ENCODE assay signal across 17 mouse cellular contexts in the genomic region with DNA sequence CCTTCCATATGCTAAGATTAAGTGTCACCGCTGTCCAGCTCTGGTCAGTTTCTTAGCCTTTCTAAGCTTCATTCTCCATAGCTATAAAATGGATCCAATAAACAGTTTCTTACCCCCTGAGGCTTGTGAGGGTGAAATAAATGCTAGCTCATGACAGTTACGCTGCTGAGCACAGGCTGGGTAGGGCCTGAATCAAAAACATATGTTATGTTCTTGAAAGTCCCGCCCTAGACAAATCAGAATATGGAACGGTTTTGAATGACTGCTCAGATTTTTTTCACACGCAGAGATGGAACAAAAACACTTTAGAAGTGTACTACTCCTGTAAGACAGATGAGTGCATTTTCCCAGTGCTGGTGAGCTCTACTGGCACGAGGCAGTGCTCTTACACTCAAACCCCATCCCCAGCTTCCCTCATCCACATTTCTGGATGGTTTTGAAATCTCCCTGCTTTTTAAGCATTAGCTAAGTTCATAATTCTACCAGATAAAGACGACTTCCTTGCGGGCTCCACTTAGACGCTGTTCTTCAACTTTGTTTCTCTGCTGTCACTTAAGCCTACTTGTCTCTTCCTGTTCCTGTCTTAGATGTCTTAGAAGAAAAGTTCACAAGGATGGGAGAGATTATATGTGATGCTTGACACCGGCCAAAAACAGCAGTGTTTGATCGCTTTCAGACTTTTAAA. TPM values are rescaled to one million over a fixed set of nuclear protein-coding genes. Genes with fewer than 3 reads are reported as not detected.
DNase-seq lines count a peak whose midpoint lies in the region; ATAC-seq and TF ChIP-seq lines count a peak whose summit lies in the region.
"Had no signal": no experiment of that assay in that cellular context is flagged by ENCODE, and none has a peak within 500 bp of the region (broad histone marks: within the 10 kb centered on the region; RNA-seq: fewer than 3 reads in every experiment).

No protein-coding gene starts in this region.

- no peak for TF ChIP-seq RAD21 in CH12.LX (IDR thresholded peaks at IDR 0.05; ENCODE audit: low read depth, low read length)

- TF ChIP-seq CTCF in midbrain, postnatal 0 days (IDR thresholded peaks at IDR 0.05) = no peak
- no peak for TF ChIP-seq CTCF in CH12.LX (conservative IDR thresholded peaks at IDR 0.05 in 1 of 2, IDR thresholded peaks at IDR 0.05 in 1 of 2; ENCODE audit: low read depth in 2 of 2, low read length in 2 of 2)

- no peak overlapping the region for H3K4me3 ChIP-seq in midbrain, embryonic 11.5 days (ENCODE audit: low read depth, low read length)
- H3K4me3 ChIP-seq in midbrain, postnatal 0 days (ENCODE audit: low read depth, low read length) = no peak overlapping the region
- H3K4me3 ChIP-seq in CH12.LX (replicated peaks in 1 of 3; ENCODE audit: low read depth in 2 of 3, low read length in 2 of 3, poor library complexity in 1 of 3) = no peak overlapping the region
- H3K4me3 ChIP-seq in limb, embryonic 14.5 days (replicated peaks; ENCODE audit: low read length) = no peak overlapping the region
- H3K4me3 ChIP-seq: forebrain, embryonic 12.5 days; hindbrain, embryonic 10.5 days; liver, embryonic 13.5 days; neural tube, embryonic 15.5 days had no signal

- no peak for TF ChIP-seq POLR2A in CH12.LX (IDR thresholded peaks at IDR 0.05; ENCODE audit: low read depth, low read length)
- TF ChIP-seq POLR2A in limb, embryonic 14.5 days (IDR thresholded peaks at IDR 0.05; ENCODE audit: borderline replicate concordance, extremely low read depth, insufficient read depth, insufficient read length) = no peak

- H3K4me1 ChIP-seq in midbrain, embryonic 11.5 days (ENCODE audit: control insufficient read depth, insufficient read depth, low read length) = peaks cover 10% of the 10 kb centered on the region; the same call in 1 of the 2 replicates
- H3K4me1 ChIP-seq in midbrain, postnatal 0 days (ENCODE audit: insufficient read depth, low read length) = 0 out of 2 replicates have a peak, but pooled peaks cover 4% of the 10 kb centered on the region
- H3K4me1 ChIP-seq in CH12.LX (ENCODE audit: control insufficient read depth in 1 of 2, insufficient read depth in 2 of 2) = peaks cover 20 to 40% of the 10 kb centered on the region in 2 experiments
- peaks cover 29% of the 10 kb centered on the region for H3K4me1 ChIP-seq in limb, embryonic 14.5 days (ENCODE audit: control insufficient read depth, insufficient read depth, low read length)

- peaks cover 81% of the 10 kb centered on the region for H3K79me2 ChIP-seq in CH12.LX (replicated peaks; ENCODE audit: control insufficient read depth, extremely low read depth, insufficient read depth, poor library complexity, severe bottlenecking)

- H3K27me3 ChIP-seq in midbrain, embryonic 11.5 days (ENCODE audit: control insufficient read depth, insufficient read depth, low read length) = no peaks in the 10 kb centered on the region
- no peaks in the 10 kb centered on the region for H3K27me3 ChIP-seq in midbrain, postnatal 0 days (ENCODE audit: insufficient read depth, low read length)
- H3K27me3 ChIP-seq in CH12.LX (replicated peaks) = no peaks in the 10 kb centered on the region
- no peaks in the 10 kb centered on the region for H3K27me3 ChIP-seq in limb, embryonic 14.5 days (ENCODE audit: control insufficient read depth, insufficient read depth, low read length)
- H3K27me3 ChIP-seq: forebrain, embryonic 12.5 days; liver, embryonic 13.5 days; neural tube, embryonic 15.5 days had no signal

- in situ Hi-C loops in CH12.LX (cut with MboI; ENCODE audit: low pct_ligation_motif_present, low pct_unique_long_range_greater_than_20kb, low sequenced_read_pairs) = no loop called here

- dilution Hi-C loops in CH12.LX (cut with MboI; ENCODE audit: extremely low pct_ligation_motif_present, extremely low pct_unique_long_range_greater_than_20kb, low sequenced_read_pairs) = no loop called here

- H3K9me3 ChIP-seq in midbrain, embryonic 11.5 days (ENCODE audit: control insufficient read depth, low read length) = no peaks in the 10 kb centered on the region
- H3K9me3 ChIP-seq in midbrain, postnatal 0 days (ENCODE audit: low read length) = no peaks in the 10 kb centered on the region
- H3K9me3 ChIP-seq in CH12.LX (replicated peaks; ENCODE audit: low read length) = no peaks in the 10 kb centered on the region
- no peaks in the 10 kb centered on the region for H3K9me3 ChIP-seq in limb, embryonic 14.5 days (ENCODE audit: control insufficient read depth, low read length)
- H3K9me3 ChIP-seq: forebrain, embryonic 12.5 days; hindbrain, embryonic 10.5 days; liver, embryonic 13.5 days; neural tube, embryonic 15.5 days had no signal

- H3K9ac ChIP-seq in midbrain, embryonic 11.5 days (ENCODE audit: low read length) = no peak overlapping the region
- H3K9ac ChIP-seq in midbrain, postnatal 0 days (replicated peaks; ENCODE audit: low read length, poor library complexity, severe bottlenecking) = no peak overlapping the region
- H3K9ac ChIP-seq in CH12.LX (ENCODE audit: insufficient read depth, low read depth) = no peak overlapping the region
- no peak overlapping the region for H3K9ac ChIP-seq in limb, embryonic 14.5 days (ENCODE audit: low read depth, low read length, severe bottlenecking)
- H3K9ac ChIP-seq: forebrain, embryonic 12.5 days; liver, embryonic 13.5 days; neural tube, embryonic 15.5 days had no signal

- no peak overlapping the region for H3K4me2 ChIP-seq in midbrain, embryonic 11.5 days
- no peak overlapping the region for H3K4me2 ChIP-seq in midbrain, postnatal 0 days (ENCODE audit: low read depth, low read length, poor library complexity, severe bottlenecking)
- peak overlapping the region; percentile 64; the same call in 1 of the 2 replicates for H3K4me2 ChIP-seq in CH12.LX (ENCODE audit: insufficient read depth, low read depth, poor library complexity, severe bottlenecking)
- H3K4me2 ChIP-seq in limb, embryonic 14.5 days (replicated peaks; ENCODE audit: low read depth, low read length, severe bottlenecking) = no peak overlapping the region
- H3K4me2 ChIP-seq: forebrain, embryonic 12.5 days; liver, embryonic 13.5 days; neural tube, embryonic 15.5 days had no signal

- WGBS in midbrain, embryonic 11.5 days = 86% methylated on average over 11 of the region's 11 CpGs
- WGBS in midbrain, postnatal 0 days = 89% methylated on average over 11 of the region's 11 CpGs
- WGBS in limb, embryonic 14.5 days = 37% methylated on average over 11 of the region's 11 CpGs

- H3K27ac ChIP-seq in midbrain, embryonic 11.5 days (ENCODE audit: low read depth, low read length) = no peak overlapping the region
- no peak overlapping the region for H3K27ac ChIP-seq in midbrain, postnatal 0 days (ENCODE audit: low read depth, low read length)
- 0 out of 2 replicates have a peak overlapping the region, but pooled peaks have one; percentile 11 for H3K27ac ChIP-seq in CH12.LX (ENCODE audit: insufficient read depth, low read depth)
- H3K27ac ChIP-seq in limb, embryonic 14.5 days (replicated peaks; ENCODE audit: low read depth, low read length) = 0 out of 2 replicates have a peak overlapping the region, but pooled peaks have one; percentile 14
- H3K27ac ChIP-seq: forebrain, embryonic 12.5 days; hindbrain, embryonic 10.5 days; liver, embryonic 13.5 days; neural tube, embryonic 15.5 days had no signal

- no peaks in the 10 kb centered on the region for H3K36me3 ChIP-seq in midbrain, embryonic 11.5 days (ENCODE audit: control insufficient read depth, insufficient read depth, low read length)
- 0 out of 2 replicates have a peak, but pooled peaks cover 5% of the 10 kb centered on the region for H3K36me3 ChIP-seq in midbrain, postnatal 0 days (ENCODE audit: insufficient read depth, low read length)
- peaks cover 17 to 55% of the 10 kb centered on the region in 2 experiments for H3K36me3 ChIP-seq in CH12.LX (replicated peaks in 1 of 2; ENCODE audit: control insufficient read depth in 1 of 2, insufficient read depth in 1 of 2, low read length in 1 of 2)
- H3K36me3 ChIP-seq in limb, embryonic 14.5 days (ENCODE audit: control insufficient read depth, insufficient read depth, low read length) = peaks cover 3% of the 10 kb centered on the region; the same call in 1 of the 2 replicates

- TF ChIP-seq EP300 in CH12.LX (IDR thresholded peaks at IDR 0.05; ENCODE audit: low read length) = no peak

- peak; percentile 62 for DNase-seq in midbrain, embryonic 11.5 days (ENCODE audit: low spot score, missing footprints)
- no peak for DNase-seq in midbrain, postnatal 0 days (ENCODE audit: low spot score)
- DNase-seq in CH12.LX (ENCODE audit: extremely low read depth) = no peak
- DNase-seq in limb, embryonic 14.5 days (ENCODE audit: low spot score) = no peak
- DNase-seq in lung, postnatal 25 days (ENCODE audit: low spot score) = no peak
- DNase-seq in kidney, postnatal 14 days = no peak
- DNase-seq: adrenal gland, postnatal 10 days; cerebellum, adult 8-10 months; gastrocnemius, postnatal 36 days; kidney, postnatal 36 days; liver, embryonic 13.5 days; retina, postnatal 1 day had no signal

- no peak for ATAC-seq in midbrain, embryonic 11.5 days (ENCODE audit: low FRiP score)
- ATAC-seq in midbrain, postnatal 0 days (ENCODE audit: low FRiP score) = no peak
- ATAC-seq in activated CD4-positive, CD25-positive, alpha-beta regulatory T cell, adult 4 months = peak; percentile 21
- ATAC-seq in limb, embryonic 14.5 days (ENCODE audit: low FRiP score, low read depth) = no peak
- ATAC-seq: intestine, embryonic 16.5 days had no signal

TF ChIP-seq in CH12.LX, 34 proteins besides CTCF, POLR2A, EP300 and RAD21:
- 0 out of 2 replicates have a peak, but pooled peaks have one; percentile 10 for TF ChIP-seq ZNF384 (IDR thresholded peaks at IDR 0.05; ENCODE audit: low read depth, low read length)
- no peak for TF ChIP-seq MAZ (IDR thresholded peaks at IDR 0.05; ENCODE audit: low read depth, low read length)

RNA-seq across cellular contexts. Expression of a gene that starts 4.9 kb away (rescaled TPM):
- 30.7 and 32.3 TPM in 2 replicates for polyA plus RNA-seq in midbrain, embryonic 11.5 days (2014; fragmentation: Nextera tagmentation; extraction: Ambion mirVana)
- 130 and 162 TPM in 2 replicates for total RNA-seq in midbrain, postnatal 0 days (2014; rRNA removed)
- polyA plus RNA-seq in midbrain, postnatal 0 days (2015; fragmentation: Nextera tagmentation; extraction: Ambion mirVana) = 34.9 and 40.3 TPM in 2 replicates
- total RNA-seq in CH12.LX (2012; rRNA removed) (27.0 and 27.1 TPM in 2 replicates), CH12.LX (2014; rRNA removed) (33.4 and 35.1 TPM in 2 replicates)
- polyA plus RNA-seq in CH12.LX (2012; ENCODE audit: insufficient read length, low read depth) = 28.4 and 32.8 TPM in 2 replicates
- polyA plus RNA-seq in activated CD4-positive, CD25-positive, alpha-beta regulatory T cell, adult 4 months (2017; shearing (Covaris generic)) = 10 to 100 TPM; 25.9 to 33.6 TPM
- polyA plus RNA-seq in limb, embryonic 14.5 days (2012; rRNA removed) = 72.9 and 81.9 TPM in 2 replicates
- polyA plus RNA-seq in limb, embryonic 14.5 days (2014; fragmentation: Nextera tagmentation; extraction: Ambion mirVana) = 22.0 and 24.6 TPM in 2 replicates

Comparison
In these comparisons a context has a peak if more than half of its experiments do, and no peak if none do; other contexts are left out.
1. H3K27ac ChIP-seq: peak in CH12.LX (single experiment) and limb, embryonic 14.5 days (single experiment); none in midbrain, embryonic 11.5 days (single experiment) and midbrain, postnatal 0 days (single experiment).